Mouse (Mus musculus): ENCODE measurements around the gene Sirt3. TPM values are rescaled to one million over a fixed set of nuclear protein-coding genes. Genes with fewer than 3 reads are reported as not detected.

The Sirt3 gene
- 10 to 100 TPM; 67.8 to 72.6 (median 69.6) TPM for total RNA-seq (2022)

DNA sequence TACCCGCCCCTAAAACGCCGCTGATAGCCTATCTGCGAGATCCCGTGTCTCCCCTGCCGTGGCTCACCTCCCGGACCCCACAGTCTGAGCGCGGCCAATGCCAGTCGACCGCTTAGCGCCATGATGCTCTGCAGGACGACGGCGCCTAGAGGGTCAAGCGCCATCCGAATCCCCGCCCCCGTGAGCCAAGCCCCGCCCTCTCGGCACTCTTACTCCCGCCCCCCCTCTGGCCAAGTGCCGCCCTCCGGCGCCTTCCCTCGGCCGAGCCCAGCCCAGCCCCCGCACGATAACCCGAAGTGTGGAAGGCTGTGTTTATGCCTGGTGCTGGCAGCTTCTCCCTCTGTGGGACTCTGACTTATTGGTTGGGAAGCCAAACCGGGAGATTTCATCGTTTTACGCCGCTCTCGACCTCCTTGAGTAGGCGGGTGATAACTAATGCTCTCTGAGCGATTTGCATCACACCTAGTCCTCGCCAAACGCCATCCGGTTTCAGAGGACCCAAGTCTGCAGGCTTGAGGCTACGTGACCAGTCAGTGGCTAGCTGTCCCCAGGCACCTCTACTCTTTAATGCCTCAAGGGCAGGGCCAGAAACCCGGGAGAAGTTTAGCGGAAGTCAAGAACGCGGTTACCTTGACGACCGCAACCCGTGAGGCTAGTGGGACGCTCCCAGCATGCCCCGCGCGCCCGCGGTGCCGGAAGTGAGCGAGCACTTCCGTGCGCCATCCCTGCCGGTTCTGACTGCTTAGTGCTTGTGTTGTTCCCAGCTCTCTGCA lies at the start of gene Sirt3, which contains the start of gene Psmd13:
Sirt3 (minus strand) TSS at position 614 of the 773 bp plus-strand sequence.
Psmd13 (plus strand) TSS at position 273 of the 773 bp plus-strand sequence.
- DNase-seq (ENCODE audit: low spot score) = peak; percentile 93

DNA sequence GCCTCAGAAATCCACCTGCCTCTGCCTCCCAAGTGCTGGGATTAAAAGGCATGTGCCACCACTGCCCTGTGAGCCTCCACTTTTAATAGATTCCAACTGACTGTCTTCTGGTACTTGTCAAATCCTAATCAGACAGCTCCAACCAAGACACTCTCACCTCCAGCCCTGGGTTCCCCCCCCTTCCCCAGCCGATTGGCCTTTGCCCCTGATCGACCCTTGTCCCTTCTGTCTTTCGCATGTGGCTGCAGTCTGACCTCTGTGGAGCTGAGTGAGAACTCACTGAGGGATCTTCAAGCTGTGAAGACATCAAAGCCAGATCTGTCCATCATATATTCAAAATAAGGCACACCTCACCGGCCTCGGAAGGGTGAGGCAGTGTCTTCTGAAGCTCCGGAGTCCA lies 45.1 kb upstream of the Sirt3 start:
- DNase-seq (ENCODE audit: low spot score) = no peak

DNA sequence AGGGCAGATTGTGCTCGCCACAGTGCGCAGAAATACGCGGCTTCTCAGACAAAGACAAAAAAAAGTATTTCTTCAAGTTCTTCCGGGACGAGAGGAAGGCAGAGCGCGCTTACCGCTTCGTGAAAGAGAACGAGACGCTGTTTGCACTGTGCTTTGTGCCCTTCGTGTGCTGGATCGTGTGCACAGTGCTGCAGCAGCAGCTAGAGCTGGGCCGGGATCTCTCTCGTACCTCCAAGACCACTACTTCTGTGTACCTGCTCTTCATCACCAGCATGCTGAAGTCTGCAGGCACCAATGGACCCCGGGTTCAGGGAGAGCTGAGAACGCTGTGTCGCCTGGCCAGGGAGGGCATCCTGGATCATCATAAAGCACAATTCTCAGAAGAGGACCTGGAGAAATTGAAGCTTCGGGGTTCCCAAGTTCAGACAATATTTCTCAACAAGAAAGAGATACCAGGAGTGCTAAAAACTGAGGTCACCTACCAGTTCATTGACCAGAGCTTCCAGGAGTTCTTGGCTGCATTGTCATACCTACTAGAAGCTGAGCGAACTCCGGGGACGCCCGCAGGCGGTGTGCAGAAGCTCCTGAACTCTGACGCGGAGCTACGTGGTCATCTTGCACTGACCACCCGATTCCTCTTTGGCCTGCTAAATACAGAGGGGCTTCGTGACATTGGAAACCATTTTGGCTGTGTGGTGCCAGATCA lies 41.1 kb upstream of the Sirt3 start:
- DNase-seq (ENCODE audit: low spot score) = no peak

DNA sequence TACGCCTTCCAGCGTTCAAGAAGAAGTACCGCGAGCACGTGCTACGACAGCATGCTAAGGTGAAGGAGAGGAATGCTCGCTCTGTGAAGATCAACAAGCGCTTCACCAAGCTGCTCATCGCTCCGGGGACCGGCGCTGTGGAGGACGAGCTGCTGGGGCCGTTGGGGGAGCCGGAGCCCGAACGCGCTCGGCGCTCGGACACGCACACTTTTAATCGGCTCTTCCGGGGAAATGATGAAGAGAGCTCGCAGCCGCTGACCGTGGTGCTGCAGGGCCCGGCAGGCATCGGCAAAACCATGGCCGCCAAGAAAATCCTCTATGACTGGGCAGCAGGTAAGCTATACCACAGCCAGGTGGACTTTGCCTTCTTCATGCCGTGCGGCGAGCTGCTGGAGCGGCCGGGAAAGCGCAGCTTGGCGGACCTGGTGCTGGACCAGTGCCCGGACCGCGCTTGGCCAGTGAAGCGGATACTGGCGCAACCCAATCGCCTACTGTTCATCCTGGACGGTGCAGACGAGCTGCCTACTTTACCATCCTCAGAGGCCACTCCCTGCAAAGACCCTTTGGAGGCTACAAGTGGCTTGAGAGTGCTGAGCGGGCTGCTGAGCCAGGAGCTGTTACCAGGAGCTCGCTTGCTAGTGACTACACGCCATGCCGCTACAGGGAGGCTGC lies 40.4 kb upstream of the Sirt3 start:
- no peak for DNase-seq (ENCODE audit: low spot score)

DNA sequence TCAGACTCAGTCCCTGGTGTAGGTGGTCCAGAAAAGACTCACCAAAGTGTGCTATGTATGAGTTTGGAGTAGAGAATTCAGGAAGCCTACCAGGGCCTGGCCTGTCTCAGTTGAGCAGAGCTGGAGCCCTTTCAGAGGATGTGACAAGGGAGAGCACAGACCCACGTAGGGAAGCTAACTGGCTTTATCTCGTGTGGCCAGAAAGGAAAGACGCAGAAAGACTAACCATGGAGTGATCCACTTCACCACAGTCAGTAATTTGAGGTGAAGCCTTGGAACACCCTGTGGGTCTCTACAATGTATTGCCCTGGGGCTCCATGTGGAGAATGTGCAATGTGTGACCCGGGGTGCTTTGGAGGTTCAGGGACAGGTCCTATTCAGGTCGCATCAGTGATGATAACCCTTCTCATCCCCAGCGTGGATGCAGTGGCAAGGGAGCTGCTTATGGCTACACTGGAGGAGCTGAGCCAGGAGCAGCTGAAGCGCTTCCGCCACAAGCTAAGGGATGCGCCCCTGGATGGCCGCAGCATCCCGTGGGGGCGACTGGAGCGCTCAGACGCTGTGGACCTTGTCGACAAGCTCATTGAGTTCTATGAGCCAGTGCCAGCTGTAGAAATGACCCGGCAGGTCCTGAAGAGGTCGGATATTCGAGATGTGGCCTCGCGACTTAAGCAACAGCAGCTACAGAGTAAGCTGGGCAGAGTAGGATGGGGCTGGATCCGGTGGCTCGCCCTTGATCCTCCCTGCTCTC lies 39.3 kb upstream of the Sirt3 start:
- DNase-seq (ENCODE audit: low spot score) = no peak

DNA sequence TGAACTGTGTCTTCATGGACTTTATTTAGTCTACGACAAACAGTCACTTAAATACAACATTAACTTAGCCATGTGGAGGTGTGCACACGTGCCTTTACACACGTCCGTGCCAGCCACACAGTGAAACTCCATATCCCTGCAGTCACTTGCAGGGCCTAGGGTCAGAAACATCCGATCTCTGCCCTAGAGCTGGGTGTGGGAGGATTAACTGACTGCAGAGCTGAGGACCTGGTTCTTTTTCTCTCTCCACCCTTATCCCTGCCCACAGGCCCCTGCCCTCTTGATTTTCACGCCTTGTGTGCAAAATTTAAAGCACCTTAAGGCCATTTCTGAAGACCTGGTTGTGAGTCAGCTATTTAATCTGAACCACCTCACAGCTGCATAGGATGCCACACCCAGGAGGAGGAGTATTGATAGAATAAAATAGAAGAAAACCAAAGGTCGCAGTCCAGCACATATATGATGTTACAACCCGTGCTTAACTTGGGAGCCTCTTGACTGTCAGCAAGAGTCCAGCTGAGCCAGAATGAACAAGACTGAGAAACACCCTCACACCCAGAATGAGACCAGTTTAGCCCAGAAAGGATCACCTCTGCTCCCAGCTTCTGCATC lies 38.4 kb upstream of the Sirt3 start, which contains the start of gene Nlrp6:
Nlrp6 (plus strand) TSS at position 485 of the 612 bp plus-strand sequence.
- DNase-seq (ENCODE audit: low spot score) = no peak

DNA sequence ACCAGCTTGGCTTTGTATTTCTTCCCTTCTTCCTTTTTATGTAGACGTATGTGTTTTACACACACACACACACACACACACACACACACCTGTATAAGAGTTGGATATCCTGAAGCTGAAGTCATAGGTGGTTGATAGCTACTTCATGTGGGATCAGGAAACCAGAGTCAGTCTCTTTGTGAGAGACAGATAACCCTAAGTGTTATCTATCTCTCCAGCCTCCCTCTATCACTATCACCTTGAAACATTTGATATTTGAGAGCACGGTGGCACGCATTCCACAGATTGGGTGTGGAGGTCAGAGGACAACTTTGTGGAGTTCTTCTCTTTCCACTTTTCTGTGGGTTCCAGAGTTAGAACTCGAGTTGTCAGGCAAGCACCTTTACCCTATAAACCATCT lies 37.8 kb upstream of the Sirt3 start:
- DNase-seq (ENCODE audit: low spot score) = no peak

DNA sequence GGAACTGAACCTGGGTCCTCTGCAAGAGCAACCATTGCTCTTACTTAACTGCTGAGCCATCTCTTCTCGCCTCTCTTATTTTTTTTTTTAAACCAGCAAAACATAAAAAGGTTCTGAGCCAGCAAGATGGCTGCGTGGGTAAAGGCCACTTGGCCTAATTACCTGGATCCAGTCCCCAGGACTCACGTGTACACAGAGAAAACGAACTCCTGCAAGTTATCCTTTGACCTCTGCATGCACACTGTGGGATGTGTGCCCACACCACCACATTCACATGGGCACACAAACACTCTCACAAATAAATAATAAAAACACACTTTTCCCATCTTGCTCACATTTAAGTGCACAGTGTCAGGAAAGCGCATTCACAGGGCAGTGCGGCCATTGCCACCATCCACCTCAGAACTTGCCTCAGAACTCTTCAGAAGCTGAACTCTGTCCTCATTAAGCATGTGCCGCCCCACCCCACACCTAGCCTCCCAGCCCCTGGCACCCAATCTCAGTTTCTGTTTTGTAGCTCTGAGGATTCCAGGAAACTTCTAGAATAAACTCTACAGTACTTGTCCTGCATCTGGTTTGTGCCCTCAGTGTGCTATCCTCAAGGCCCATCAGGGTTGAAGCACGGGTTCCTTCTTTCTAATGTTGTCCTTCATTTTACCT lies 32.1 kb upstream of the Sirt3 start:
- DNase-seq (ENCODE audit: low spot score) = no peak

DNA sequence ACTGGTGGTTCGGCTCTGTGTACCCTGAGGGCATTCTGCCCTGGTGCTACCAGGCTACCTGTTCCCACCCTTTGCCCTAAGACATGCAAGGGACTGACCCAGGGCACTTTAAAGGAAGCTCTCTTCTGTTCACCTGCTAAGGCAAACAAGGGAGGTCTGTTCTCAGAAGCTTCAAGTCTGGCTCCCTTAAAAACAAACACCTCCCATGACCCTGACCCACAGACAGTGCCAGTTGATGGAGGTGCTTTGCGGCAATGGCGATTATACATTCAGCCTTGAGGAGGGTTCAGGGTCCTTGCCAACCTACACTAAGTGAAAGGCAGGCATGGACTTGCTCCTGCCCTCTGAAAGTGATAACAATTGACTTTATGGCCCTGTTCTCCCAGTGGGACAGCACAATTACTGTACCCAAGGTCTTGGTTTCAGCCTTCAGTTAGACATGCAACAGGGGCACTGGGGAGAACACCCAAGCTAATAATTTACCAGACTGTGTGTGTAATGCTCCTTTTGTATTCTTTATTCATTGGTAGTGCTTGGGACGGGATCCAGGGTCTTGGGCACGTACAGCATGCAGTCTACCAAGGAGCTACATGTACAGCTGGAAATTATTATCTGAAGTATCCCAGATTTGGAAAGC lies 30.9 kb upstream of the Sirt3 start:
- DNase-seq (ENCODE audit: low spot score) = no peak

DNA sequence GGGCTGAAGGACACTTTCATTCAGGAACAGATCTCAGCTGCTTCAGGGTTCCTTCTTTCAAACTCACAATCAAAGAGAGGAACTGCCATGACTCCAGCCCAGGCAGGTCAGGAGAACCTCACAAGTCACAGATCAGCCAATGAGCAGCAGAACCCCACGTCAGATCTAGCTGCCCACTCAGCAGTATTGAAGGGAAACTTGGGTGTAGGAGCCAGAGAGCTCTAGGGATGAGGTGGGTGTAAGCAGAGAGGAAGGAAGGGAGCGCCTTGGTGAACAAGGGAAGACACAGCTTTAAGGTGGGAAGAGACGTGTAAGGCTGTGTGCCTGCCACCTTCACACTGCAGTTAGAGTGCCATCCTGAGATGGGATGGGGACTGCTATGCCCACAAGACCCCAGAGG lies 30.2 kb upstream of the Sirt3 start:
- no peak for DNase-seq (ENCODE audit: low spot score)

DNA sequence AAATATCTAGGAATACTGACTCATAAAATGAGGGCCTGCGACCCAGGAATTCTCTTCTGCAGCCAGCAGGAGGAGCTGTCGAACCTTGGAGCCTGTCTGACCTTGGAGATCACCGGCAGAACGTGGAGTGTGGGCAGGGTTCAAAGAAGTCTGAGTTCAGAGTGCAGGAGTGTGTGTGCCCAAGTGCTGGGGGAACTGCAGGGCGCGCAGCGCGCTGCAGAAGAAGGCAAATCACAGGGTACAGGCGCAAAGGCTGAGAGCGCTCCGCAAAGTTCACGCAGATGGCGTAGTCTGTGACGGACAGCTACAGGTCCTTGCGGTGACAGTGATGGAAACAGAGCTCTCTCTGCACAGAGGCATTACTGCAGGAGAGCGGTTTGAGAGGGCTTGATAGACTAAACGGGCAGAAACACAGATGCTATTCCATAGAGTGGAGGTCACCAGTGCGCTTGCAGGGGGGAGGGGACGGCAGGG lies 26.6 kb upstream of the Sirt3 start:
- DNase-seq (ENCODE audit: low spot score) = peak; percentile 80

DNA sequence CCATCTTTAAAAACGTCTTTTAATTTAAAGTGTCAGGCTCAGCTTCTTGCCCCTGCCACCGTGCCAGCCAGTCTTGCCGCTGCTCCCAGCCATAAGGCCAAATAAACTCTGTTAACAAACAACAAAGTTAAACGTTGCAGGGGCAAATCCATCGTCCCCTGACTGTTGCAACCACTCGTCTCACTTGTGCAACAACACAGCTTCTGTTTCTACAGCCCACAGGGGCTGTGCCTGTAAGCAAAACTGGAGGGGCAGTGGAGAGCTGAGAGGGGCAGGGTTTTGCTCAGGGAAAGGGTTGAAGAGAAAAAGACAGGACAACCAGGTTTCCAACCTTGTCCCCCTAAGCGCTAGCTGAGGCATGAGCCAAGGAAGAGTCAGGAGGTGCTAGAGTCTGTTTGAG lies 26.1 kb upstream of the Sirt3 start:
- no peak for DNase-seq (ENCODE audit: low spot score)

DNA sequence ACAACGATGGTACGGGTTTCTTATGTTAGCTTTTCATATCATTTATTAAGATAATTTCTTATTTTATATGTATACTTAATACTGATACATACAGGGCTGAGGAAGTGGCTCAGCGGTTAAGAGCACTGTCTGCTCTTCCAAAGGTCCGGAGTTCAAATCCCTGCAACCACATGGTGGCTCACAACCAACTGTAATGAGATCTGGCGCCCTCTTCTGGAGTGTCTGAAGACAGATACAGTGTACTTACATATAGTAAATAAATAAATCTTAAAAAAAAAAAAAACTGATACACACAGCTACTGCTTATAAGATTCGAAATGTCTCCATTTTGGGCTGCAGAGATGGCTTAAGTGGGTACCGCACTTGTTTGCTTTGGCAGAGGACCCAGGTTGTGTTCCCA lies 25.6 kb upstream of the Sirt3 start:
- DNase-seq (ENCODE audit: low spot score) = no peak

DNA sequence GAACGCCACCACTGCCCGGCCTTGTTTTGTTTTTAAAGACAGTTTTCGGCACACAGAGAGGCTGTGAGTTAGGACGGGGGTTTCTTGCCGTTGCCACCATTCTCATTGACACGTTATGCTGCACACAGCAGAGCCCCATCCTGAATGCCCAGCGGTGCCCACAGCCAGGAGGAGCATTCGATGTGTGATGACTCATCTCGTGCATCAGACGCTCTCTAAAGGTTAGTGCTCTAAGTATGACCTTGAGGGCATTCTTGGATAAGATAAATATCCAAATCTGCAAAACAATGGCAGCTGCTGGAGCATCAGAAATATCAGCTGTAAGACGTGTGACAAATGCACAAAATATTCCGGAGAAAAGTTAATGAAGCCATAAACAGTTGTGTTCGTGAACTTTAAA lies 25.0 kb upstream of the Sirt3 start:
- no peak for DNase-seq (ENCODE audit: low spot score)

DNA sequence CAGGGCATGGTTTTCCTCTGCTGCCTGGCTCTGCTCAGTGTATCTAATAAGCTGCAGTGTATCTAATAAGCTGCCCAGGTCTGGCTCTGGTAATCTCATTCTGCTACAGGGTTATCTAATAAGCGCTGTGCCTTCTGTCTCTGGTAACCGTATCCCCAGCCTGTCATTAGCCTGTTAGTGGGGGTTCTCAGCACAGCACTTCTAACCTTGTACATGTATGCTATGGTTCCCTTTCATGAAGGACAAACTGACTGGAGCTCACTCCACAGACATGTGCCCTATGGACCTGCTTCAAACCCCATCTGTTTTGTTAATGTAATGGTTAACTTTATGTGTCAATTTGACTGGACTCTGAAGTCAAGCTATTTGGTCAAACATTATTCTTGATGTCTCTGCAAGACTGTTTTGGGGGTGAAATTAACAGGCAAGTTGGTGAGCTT lies 23.6 kb upstream of the Sirt3 start:
- DNase-seq (ENCODE audit: low spot score) = no peak

DNA sequence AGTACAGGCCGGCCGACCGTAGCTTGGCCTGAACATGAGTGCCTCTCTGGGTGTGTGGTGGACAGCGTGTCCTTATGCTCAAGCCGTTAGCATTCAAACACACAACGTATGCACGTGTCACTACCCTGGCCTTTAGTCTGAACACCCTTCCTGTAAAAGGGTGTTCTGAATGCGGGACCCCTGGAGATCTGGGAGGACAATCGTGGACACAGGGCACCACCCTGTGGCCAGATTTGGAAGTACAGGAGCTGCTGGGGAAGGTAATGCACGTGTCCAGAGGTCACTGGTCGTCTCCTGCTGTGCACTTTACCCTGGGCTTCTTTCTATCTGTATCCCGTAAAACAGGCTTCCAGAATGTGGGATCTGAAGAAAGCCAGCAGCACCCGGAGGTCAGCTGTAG lies 21.1 kb upstream of the Sirt3 start:
- DNase-seq (ENCODE audit: low spot score) = peak; percentile 74

DNA sequence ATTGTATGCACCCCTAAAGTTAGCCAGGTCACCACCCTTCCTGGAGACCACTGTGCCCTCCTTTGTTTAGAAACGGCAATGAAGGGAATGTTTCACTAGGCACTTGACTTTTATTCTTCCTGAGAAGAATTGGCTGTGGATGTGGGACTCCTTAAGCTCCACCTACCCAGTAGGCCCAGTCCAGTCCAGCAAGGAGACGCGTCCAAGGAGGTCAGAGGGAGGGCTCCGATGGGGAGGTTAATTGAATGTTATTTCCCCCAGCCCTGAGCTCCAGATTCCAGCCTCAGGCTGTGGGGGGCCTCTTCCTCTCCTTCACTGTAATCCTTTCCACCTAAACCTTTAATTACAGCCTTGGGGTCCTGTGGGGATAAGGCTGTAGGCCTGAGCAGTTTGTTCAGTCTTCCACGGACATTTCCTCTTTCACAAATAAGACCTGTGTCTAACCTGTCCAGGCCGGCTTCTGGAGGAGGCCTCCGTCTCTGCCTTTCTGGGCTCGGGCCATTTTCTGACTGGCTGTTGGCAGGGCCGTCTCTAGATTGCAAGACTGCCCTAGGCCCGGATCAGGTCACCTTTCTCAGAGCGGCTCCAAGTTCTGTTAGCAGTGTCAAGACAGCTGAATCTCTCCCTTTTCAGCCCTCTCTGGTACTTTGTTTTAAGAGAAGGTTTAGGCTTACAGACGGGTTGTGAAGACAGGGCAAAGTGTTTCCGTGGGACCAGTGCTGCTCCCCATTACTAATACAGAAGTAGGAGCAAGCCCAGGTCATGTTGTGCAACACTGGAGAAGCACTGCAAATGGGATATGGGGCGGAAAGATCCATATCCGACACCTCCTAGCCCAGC lies 20.1 kb upstream of the Sirt3 start:
- DNase-seq (ENCODE audit: low spot score) = no peak

DNA sequence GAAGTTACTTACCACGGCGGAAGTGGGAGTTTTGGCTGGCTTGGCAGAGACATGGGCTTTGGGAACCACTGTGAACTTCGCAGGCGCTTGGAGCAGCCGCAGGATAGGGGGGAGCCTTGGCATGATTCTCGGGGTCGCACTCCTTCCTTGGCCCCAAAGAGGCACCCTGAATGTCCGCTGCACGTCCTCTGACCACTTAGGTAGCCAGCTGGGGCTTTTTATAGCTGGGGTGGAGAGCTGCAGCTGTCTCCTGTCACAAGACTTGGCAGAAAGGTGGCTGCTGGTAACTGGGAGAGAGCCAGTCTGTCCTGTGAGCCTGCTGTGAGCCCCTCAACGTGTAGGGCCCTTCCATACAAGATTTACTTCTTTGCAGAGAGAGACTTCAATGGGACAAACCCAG lies 18.1 kb upstream of the Sirt3 start, which contains the start of gene Cox8b:
Cox8b (minus strand) TSS at position 227 of the 400 bp plus-strand sequence.
- peak; percentile 55 for DNase-seq (ENCODE audit: low spot score)

DNA sequence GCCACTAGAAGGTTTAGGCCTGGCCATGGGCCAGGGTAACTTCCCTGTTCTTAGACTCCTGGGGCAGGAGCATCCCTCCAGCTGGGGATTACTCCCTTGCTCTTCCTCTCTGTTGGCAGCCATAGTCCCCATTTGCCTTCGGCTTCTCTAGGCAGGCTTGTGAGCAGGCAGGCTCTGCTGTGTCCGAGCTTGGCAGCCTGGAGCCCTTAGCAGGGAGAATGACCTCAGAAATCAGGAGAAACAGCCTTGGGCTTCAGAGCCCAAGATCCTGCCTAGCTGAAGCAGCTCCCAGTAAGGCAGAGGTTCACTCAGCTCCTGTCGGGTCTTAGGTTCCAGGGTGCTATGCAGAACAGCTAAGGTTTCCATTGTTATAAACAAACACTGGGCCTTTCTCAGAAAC lies 17.0 kb upstream of the Sirt3 start:
- no peak for DNase-seq (ENCODE audit: low spot score)

Measured in heart, adult 8-10 months (tissue).